Mouse (Mus musculus) stomach, embryonic 16.5 days (tissue): ENCODE results near the gene Magel2. TPM values are rescaled to one million over a fixed set of nuclear protein-coding genes. Genes with fewer than 3 reads are reported as not detected.

Source experiments
- ATAC-seq: fragments of 200-750 bp; cut with Nextera tagmentation; 2 replicates; pipeline ENCODE4 v1.8.0; 2017; ENCODE audit warnings: moderate number of reproducible peaks, moderate TSS enrichment; ENCODE audit not compliant: insufficient read depth, low FRiP score
- H3K27ac ChIP-seq: fragments of 300-500 bp; sonication (generic); 2 replicates; pipeline ENCODE4 v1.5.1; 2014; ENCODE audit warnings: low read length
- H3K27me3 ChIP-seq: fragments of 300-500 bp; sonication (generic); 2 replicates; pipeline ENCODE4 v1.6.1; 2014; ENCODE audit warnings: low read length, control low read depth, mixed read lengths; ENCODE audit not compliant: control insufficient read depth, insufficient read depth
- H3K36me3 ChIP-seq: fragments of 300-500 bp; sonication (generic); 2 replicates; pipeline ENCODE4 v1.6.1; 2014; ENCODE audit warnings: low read length; ENCODE audit not compliant: control insufficient read depth, insufficient read depth
- H3K4me1 ChIP-seq: fragments of 300-500 bp; sonication (generic); 2 replicates; pipeline ENCODE4 v1.6.1; 2014; ENCODE audit warnings: low read length, control low read depth, mixed read lengths; ENCODE audit not compliant: control insufficient read depth, insufficient read depth
- H3K4me2 ChIP-seq: fragments of 300-500 bp; sonication (generic); 2 replicates; pipeline ENCODE4 v1.6.1; 2014; ENCODE audit warnings: low read depth, low read length, mixed read lengths
- H3K4me3 ChIP-seq: fragments of 300-500 bp; sonication (generic); replicated peaks from 2 replicates; pipeline ENCODE4 v1.5.1; 2014; ENCODE audit warnings: mild to moderate bottlenecking, low read length
- H3K9ac ChIP-seq: fragments of 300-500 bp; sonication (generic); 2 replicates; pipeline ENCODE4 v1.6.1; 2014; ENCODE audit warnings: low read length
- H3K9me3 ChIP-seq: fragments of 300-500 bp; sonication (generic); replicated peaks from 2 replicates; pipeline ENCODE4 v1.6.1; 2016; ENCODE audit warnings: low read length, control low read depth; ENCODE audit not compliant: control insufficient read depth
- WGBS: fragments of 180-500 bp; shearing (Covaris S2); extraction: QIAGEN DNeasy Blood & Tissue Kit; methylation state at CpG from one replicate; pipeline ENCODE4 v1.1.7; 2014; 5-methylcytosine and 5-hydroxymethylcytosine counted together
- polyA plus RNA-seq: library from polyadenylated mRNA; unstranded; fragments of >200 nt; fragmentation: Nextera tagmentation; extraction: Ambion mirVana; gene quantifications from 2 replicates; pipeline ENCODE4 v1.2.1, GENCODE M21; 2015

The Magel2 gene
- 1.2 and 1.6 TPM in 2 replicates for polyA plus RNA-seq

GRCm38 (mm10) chr7:62376510-62377304 lies at the start of gene Magel2:
Gene Magel2, plus strand, starts transcription at chr7:62377010.
- ATAC-seq, result peak; percentile 77
- H3K4me2 ChIP-seq, result peak within 1 kb of the TSS; percentile 54
- H3K4me1 ChIP-seq, result no peaks in the 10 kb centered on the region
- H3K9me3 ChIP-seq, result 0 out of 2 replicates have a peak, but pooled peaks cover 5% of the 10 kb centered on the region
- H3K9ac ChIP-seq, result peak within 1 kb of the TSS; percentile 70
- no peaks in the 10 kb centered on the region for H3K27me3 ChIP-seq
- peak within 1 kb of the TSS; percentile 52 for H3K4me3 ChIP-seq
- 23% methylated on average over 31 of the region's 31 CpGs for WGBS
- H3K27ac ChIP-seq, result no peak within 1 kb of the TSS
- no peaks in the 10 kb centered on the region for H3K36me3 ChIP-seq

- Histone ChIP-seq H3K27me3 (no peaks in the 10 kb centered on the region), H3K36me3 (no peaks in the 10 kb centered on the region), H3K4me3 (no peak overlapping the region), H3K4me2 (no peak overlapping the region), H3K9me3 (no peaks in the 10 kb centered on the region), H3K9ac (no peak overlapping the region), H3K4me1 (no peaks in the 10 kb centered on the region), H3K27ac (no peak overlapping the region)
- ATAC-seq, result no peak; the same call in 1 of the 2 replicates
- 33% methylated on average over 1 of the region's 1 CpGs for WGBS
These were observed 31.4 kb upstream of the Magel2 start for GRCm38 (mm10) chr7:62345411-62345810.

GRCm38 (mm10) chr7:62346269-62346668 lies 30.5 kb upstream of the Magel2 start, which contains the start of gene Ndn:
Gene Ndn, plus strand, starts transcription at chr7:62346569.
- Histone ChIP-seq H3K9ac (no peak within 1 kb of the TSS), H3K4me1 (no peaks in the 10 kb centered on the region), H3K36me3 (no peaks in the 10 kb centered on the region), H3K4me2 (no peak within 1 kb of the TSS), H3K27me3 (no peaks in the 10 kb centered on the region), H3K4me3 (no peak within 1 kb of the TSS), H3K9me3 (no peaks in the 10 kb centered on the region), H3K27ac (no peak within 1 kb of the TSS)
- WGBS, result 49% methylated on average over 1 of the region's 1 CpGs
- ATAC-seq, result no peak

GRCm38 (mm10) chr7:62348106-62348803 lies 28.6 kb upstream of the Magel2 start:
- Histone ChIP-seq H3K4me2 (peak overlapping the region; percentile 59), H3K27me3 (no peaks in the 10 kb centered on the region), H3K4me3 (peak overlapping the region; percentile 55), H3K36me3 (no peaks in the 10 kb centered on the region), H3K9me3 (no peaks in the 10 kb centered on the region), H3K4me1 (no peaks in the 10 kb centered on the region), H3K9ac (peak overlapping the region; percentile 73), H3K27ac (peak overlapping the region; percentile 38; the same call in 1 of the 2 replicates)
- peak; percentile 92 for ATAC-seq
- 12% methylated on average over 42 of the region's 42 CpGs for WGBS

- no peaks in the 10 kb centered on the region for H3K36me3 ChIP-seq
- no peaks in the 10 kb centered on the region for H3K9me3 ChIP-seq
- peak; percentile 50 for ATAC-seq
- WGBS, result 36% methylated on average over 17 of the region's 17 CpGs
- H3K4me1 ChIP-seq, result no peaks in the 10 kb centered on the region
- H3K27ac ChIP-seq, result 0 out of 2 replicates have a peak overlapping the region, but pooled peaks have one; percentile 38
- H3K4me3 ChIP-seq, result peak overlapping the region; percentile 55
- H3K9ac ChIP-seq, result peak overlapping the region; percentile 73
- no peaks in the 10 kb centered on the region for H3K27me3 ChIP-seq
- peak overlapping the region; percentile 59 for H3K4me2 ChIP-seq
These were observed 28.0 kb upstream of the Magel2 start for GRCm38 (mm10) chr7:62348804-62349190.

- Histone ChIP-seq H3K27ac (no peak overlapping the region), H3K36me3 (no peaks in the 10 kb centered on the region), H3K9me3 (no peaks in the 10 kb centered on the region), H3K4me2 (no peak overlapping the region), H3K4me1 (no peaks in the 10 kb centered on the region), H3K4me3 (no peak overlapping the region), H3K27me3 (no peaks in the 10 kb centered on the region), H3K9ac (no peak overlapping the region)
- WGBS, result 52% methylated on average over 8 of the region's 8 CpGs
- no peak for ATAC-seq
These were observed 25.5 kb upstream of the Magel2 start for GRCm38 (mm10) chr7:62351266-62351665.

GRCm38 (mm10) chr7:62365039-62365636 lies 11.7 kb upstream of the Magel2 start:
- Histone ChIP-seq H3K27ac (no peak overlapping the region), H3K4me3 (no peak overlapping the region), H3K27me3 (no peaks in the 10 kb centered on the region), H3K9me3 (no peaks in the 10 kb centered on the region), H3K4me2 (no peak overlapping the region), H3K36me3 (no peaks in the 10 kb centered on the region), H3K9ac (no peak overlapping the region), H3K4me1 (no peaks in the 10 kb centered on the region)
- WGBS, result 54% methylated on average over 7 of the region's 7 CpGs
- no peak for ATAC-seq

GRCm38 (mm10) chr7:62366730-62367129 lies 10.1 kb upstream of the Magel2 start:
- no peak overlapping the region for H3K4me2 ChIP-seq
- no peak overlapping the region for H3K4me3 ChIP-seq
- ATAC-seq, result no peak
- no peak overlapping the region for H3K27ac ChIP-seq
- no peaks in the 10 kb centered on the region for H3K36me3 ChIP-seq
- no peak overlapping the region for H3K9ac ChIP-seq
- H3K27me3 ChIP-seq, result no peaks in the 10 kb centered on the region
- no peaks in the 10 kb centered on the region for H3K4me1 ChIP-seq
- H3K9me3 ChIP-seq, result no peaks in the 10 kb centered on the region
- WGBS, result 71% methylated on average over 8 of the region's 8 CpGs

GRCm38 (mm10) chr7:62375658-62376057 lies 1.2 kb upstream of the Magel2 start:
- Histone ChIP-seq H3K27ac (no peak overlapping the region), H3K4me1 (no peaks in the 10 kb centered on the region), H3K4me2 (no peak overlapping the region), H3K9me3 (0 out of 2 replicates have a peak, but pooled peaks cover 5% of the 10 kb centered on the region), H3K27me3 (no peaks in the 10 kb centered on the region), H3K36me3 (no peaks in the 10 kb centered on the region), H3K4me3 (no peak overlapping the region), H3K9ac (no peak overlapping the region)
- no peak for ATAC-seq
- WGBS, result 35% methylated on average over 4 of the region's 4 CpGs
